Mouse (Mus musculus) liver, embryonic 12.5 days (tissue): Measurements from ENCODE around the gene Tmed8. TPM values are rescaled to one million over a fixed set of nuclear protein-coding genes. Genes with fewer than 3 reads are reported as not detected.
"Not testable (repeated sequence)": the region's sequence is repeated elsewhere in the genome, so short reads cannot be mapped to it uniquely, and the experiment has no call there.

Experiments
- ATAC-seq: fragments of 200-750 bp; cut with Nextera tagmentation; 2 replicates; pipeline ENCODE4 v1.8.0; 2017; ENCODE audit warnings: moderate number of reproducible peaks, mild to moderate bottlenecking, moderate library complexity
- H3K27ac ChIP-seq: fragments of 300-500 bp; sonication (generic); 2 replicates; pipeline ENCODE4 v1.5.1; 2016; ENCODE audit warnings: mild to moderate bottlenecking
- H3K27me3 ChIP-seq: fragments of 300-500 bp; sonication (generic); replicated peaks from 2 replicates; pipeline ENCODE4 v1.6.1; 2016; ENCODE audit warnings: mild to moderate bottlenecking, moderate library complexity
- H3K36me3 ChIP-seq: fragments of 300-500 bp; sonication (generic); 2 replicates; pipeline ENCODE4 v1.6.1; 2016; ENCODE audit warnings: mild to moderate bottlenecking, moderate library complexity
- H3K4me1 ChIP-seq: fragments of 300-500 bp; sonication (generic); 2 replicates; pipeline ENCODE4 v1.6.1; 2016
- H3K4me2 ChIP-seq: fragments of 300-500 bp; sonication (generic); 2 replicates; pipeline ENCODE4 v1.6.1; 2016; ENCODE audit warnings: mild to moderate bottlenecking, moderate library complexity
- H3K4me3 ChIP-seq: fragments of 300-500 bp; sonication (generic); 2 replicates; pipeline ENCODE4 v1.5.1; 2016; ENCODE audit warnings: mild to moderate bottlenecking, moderate library complexity
- H3K9ac ChIP-seq: fragments of 300-500 bp; sonication (generic); 2 replicates; pipeline ENCODE4 v1.6.1; 2016; ENCODE audit warnings: mild to moderate bottlenecking, moderate library complexity
- H3K9me3 ChIP-seq: fragments of 300-500 bp; sonication (generic); replicated peaks from 2 replicates; pipeline ENCODE4 v1.6.1; 2016; ENCODE audit warnings: mild to moderate bottlenecking, moderate library complexity
- WGBS: fragments of 180-500 bp; shearing (Covaris S2); methylation state at CpG from one replicate; pipeline ENCODE4 v1.1.7; 2016; ENCODE audit not compliant: insufficient replicate concordance; 5-methylcytosine and 5-hydroxymethylcytosine counted together
- polyA plus RNA-seq: library from polyadenylated mRNA; unstranded; fragments of >200 nt; fragmentation: Nextera tagmentation; extraction: Ambion mirVana; gene quantifications from 2 replicates; pipeline ENCODE4 v1.2.1, GENCODE M21; 2016

Tmed8 gene
- polyA plus RNA-seq: 1.3 and 1.4 TPM in 2 replicates

DNA sequence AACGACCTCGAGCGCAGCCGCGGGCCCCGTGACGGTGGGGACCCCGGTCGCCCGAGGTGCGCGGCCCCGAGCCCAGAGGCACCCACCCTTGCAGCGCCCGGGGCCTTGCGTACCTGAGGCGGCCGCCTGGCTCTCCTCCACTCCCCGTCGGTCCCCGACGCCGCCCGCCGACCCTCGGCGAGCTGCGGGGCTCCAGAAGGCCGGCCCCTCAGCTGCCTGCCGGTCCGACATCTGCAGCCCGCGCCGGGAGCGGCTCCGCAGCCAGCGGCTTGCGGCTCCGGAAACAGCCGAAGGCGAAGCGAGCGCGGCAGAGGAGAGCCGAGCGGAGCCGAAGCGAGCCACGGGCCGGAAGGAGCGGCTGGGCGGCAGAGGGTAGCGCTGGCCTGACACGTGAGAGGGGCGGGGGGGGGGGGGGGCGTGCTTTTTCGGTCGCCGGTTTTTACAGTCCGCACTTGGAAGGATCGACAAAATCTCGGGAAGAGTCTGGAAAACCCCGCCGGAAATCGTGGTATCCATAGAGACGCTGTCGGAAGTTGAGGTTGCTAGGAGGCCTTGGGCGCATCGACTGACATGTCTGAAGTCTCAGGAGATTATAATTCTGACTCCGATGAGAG is at the start of gene Tmed8:
TSS of gene Tmed8 (minus strand) at position 482 of the 614 bp plus-strand sequence.
- Histone ChIP-seq H3K4me3 (peak within 1 kb of the TSS; percentile 79), H3K36me3 (no peaks in the 10 kb centered on the region), H3K9me3 (no peaks in the 10 kb centered on the region), H3K4me1 (peaks cover 23% of the 10 kb centered on the region; the same call in 1 of the 2 replicates), H3K4me2 (peak within 1 kb of the TSS; percentile 98), H3K9ac (peak within 1 kb of the TSS; percentile 79), H3K27me3 (peaks cover 30% of the 10 kb centered on the region), H3K27ac (no peak within 1 kb of the TSS)
- peak; percentile 83 for ATAC-seq
- under 1% methylated on average over 61 of the region's 70 CpGs for WGBS

DNA sequence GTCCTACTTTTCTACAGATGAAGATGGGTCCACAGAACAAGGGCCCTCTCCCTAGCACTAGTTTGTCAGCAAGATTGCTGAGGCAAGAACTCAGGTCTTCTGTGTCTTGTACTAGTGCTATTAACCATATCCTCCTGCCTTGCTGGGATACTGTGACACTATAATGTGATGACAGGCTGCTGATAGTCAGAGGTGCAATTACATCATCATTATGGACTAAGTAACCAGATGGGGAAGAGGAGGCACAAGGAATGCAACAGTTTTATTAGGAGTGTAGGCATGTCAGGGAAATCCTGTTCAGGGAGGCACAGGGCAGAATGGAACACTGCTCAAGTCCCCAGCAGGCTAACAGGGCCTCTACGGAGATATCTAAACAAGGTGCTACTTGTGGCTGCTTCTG is 38.4 kb upstream of the Tmed8 start, which contains the start of gene Noxred1:
TSS of gene Noxred1 (minus strand) at position 101 of the 400 bp plus-strand sequence.
- no peak within 1 kb of the TSS for H3K9ac ChIP-seq
- 92% methylated on average over 1 of the region's 1 CpGs for WGBS
- H3K27ac ChIP-seq: no peak within 1 kb of the TSS
- no peak within 1 kb of the TSS for H3K4me2 ChIP-seq
- H3K4me1 ChIP-seq: no peaks in the 10 kb centered on the region
- no peaks in the 10 kb centered on the region for H3K9me3 ChIP-seq
- H3K27me3 ChIP-seq: no peaks in the 10 kb centered on the region
- no peak for ATAC-seq
- H3K4me3 ChIP-seq: no peak within 1 kb of the TSS
- H3K36me3 ChIP-seq: peaks cover 48% of the 10 kb centered on the region

DNA sequence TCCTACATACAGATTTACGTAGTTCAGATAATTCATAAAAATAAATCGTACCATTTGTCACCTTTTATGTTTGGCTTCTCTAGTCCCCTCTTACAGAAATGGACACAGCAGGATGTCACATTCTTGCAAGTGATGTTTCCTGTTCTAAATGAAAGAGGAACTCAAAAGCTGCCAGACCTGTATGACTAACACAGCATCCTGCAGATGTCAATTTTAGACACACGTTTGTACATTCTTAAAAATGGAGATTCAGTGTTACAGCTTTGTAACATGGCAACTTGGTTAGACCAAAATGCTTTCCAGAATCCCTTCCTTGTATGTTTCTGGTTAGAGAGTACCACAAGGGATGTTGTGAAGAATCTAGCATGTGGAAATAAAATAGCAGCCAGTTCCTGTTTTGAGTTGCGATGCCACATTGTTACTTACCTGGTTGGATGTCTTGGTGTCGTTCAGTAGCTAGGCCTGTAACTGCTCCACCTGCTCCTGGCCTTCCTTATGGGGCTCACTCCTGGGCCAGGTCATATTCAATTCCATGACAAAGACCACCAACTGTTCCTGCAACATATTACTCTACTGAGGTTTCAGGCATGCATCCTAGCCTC is 36.7 kb upstream of the Tmed8 start:
- no peak overlapping the region for H3K4me3 ChIP-seq
- H3K36me3 ChIP-seq: peaks cover 37% of the 10 kb centered on the region
- no peaks in the 10 kb centered on the region for H3K27me3 ChIP-seq
- H3K4me1 ChIP-seq: no peaks in the 10 kb centered on the region
- H3K9ac ChIP-seq: no peak overlapping the region
- no peak overlapping the region for H3K27ac ChIP-seq
- H3K9me3 ChIP-seq: no peaks in the 10 kb centered on the region
- ATAC-seq: no peak
- WGBS: 56% methylated on average over 5 of the region's 5 CpGs
- no peak overlapping the region for H3K4me2 ChIP-seq

DNA sequence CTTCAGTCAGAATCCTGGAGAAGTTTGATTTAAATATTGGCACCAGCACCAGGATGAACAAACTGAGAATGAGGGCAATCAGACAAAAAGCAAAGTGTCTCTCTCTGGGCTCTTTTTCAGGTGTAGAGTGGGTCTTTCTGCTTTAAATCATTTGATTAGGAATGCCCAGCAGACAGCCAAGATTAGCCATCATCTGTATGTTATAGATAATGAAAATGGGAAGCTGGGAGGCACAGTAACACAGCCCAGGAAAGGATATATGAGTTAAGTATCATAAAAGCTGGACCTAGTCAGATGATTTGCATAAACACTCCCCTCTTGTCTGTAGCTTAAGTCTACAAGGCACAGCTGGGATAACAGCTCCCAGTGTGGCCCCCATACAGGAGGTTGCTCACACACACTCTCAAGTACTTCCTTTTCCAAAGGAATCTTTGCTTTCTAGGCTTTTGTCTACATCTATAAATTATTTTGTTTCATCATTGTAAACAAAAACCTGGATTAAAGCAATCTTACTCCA is 30.2 kb upstream of the Tmed8 start:
- peaks cover 20% of the 10 kb centered on the region for H3K4me1 ChIP-seq
- ATAC-seq: no peak
- no peaks in the 10 kb centered on the region for H3K36me3 ChIP-seq
- H3K9ac ChIP-seq: no peak overlapping the region
- H3K9me3 ChIP-seq: no peaks in the 10 kb centered on the region
- no peaks in the 10 kb centered on the region for H3K27me3 ChIP-seq
- H3K27ac ChIP-seq: no peak overlapping the region
- H3K4me2 ChIP-seq: no peak overlapping the region
- no peak overlapping the region for H3K4me3 ChIP-seq

DNA sequence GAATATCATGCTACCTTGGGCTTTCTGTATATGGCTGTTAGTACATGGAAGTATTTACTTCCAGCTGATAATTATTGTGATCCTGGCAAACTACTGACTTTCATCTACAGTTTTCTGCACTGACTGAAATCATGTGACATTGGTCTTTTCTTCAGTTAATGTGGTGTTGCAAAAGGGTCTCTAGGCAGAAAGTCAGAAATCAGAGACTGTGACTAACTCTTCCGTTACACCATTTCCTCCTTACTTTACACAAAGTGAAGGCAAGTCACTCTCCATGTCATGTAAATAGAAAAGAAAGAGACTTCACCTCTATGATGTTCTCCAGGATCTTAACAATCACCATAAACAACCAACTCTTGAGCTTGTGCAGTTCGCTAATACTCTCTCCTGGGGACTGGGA is 29.4 kb upstream of the Tmed8 start:
- H3K27ac ChIP-seq: no peak overlapping the region
- H3K9ac ChIP-seq: no peak overlapping the region
- H3K9me3 ChIP-seq: no peaks in the 10 kb centered on the region
- H3K36me3 ChIP-seq: no peaks in the 10 kb centered on the region
- 77% methylated on average over 2 of the region's 2 CpGs for WGBS
- no peak overlapping the region for H3K4me2 ChIP-seq
- ATAC-seq: no peak
- no peak overlapping the region for H3K4me3 ChIP-seq
- no peaks in the 10 kb centered on the region for H3K27me3 ChIP-seq
- peaks cover 27% of the 10 kb centered on the region for H3K4me1 ChIP-seq

DNA sequence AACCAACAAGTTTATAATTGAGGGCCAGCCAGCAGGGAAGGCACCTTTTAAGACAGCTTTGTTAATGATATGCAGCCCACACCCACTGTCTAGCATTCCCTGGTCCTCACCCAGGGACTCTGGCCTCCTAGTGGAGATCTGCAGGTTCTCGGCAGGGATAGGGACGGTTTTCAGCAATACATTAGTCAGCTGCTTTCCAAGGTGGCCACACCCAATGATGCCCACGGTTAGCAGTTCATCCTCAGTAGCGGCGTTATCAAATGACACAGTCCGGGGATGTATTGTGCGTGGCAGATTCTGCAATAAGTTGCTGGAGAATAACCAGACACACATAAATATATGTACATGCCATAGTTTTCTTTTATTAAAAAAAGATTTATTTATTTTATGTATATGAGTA is 26.5 kb upstream of the Tmed8 start:
- Histone ChIP-seq H3K4me3 (no peak overlapping the region), H3K9me3 (no peaks in the 10 kb centered on the region), H3K27me3 (no peaks in the 10 kb centered on the region), H3K4me2 (no peak overlapping the region), H3K36me3 (no peaks in the 10 kb centered on the region), H3K27ac (no peak overlapping the region), H3K4me1 (peaks cover 32% of the 10 kb centered on the region), H3K9ac (no peak overlapping the region)
- peak; percentile 54; the same call in 1 of the 2 replicates for ATAC-seq
- 45% methylated on average over 7 of the region's 7 CpGs for WGBS

DNA sequence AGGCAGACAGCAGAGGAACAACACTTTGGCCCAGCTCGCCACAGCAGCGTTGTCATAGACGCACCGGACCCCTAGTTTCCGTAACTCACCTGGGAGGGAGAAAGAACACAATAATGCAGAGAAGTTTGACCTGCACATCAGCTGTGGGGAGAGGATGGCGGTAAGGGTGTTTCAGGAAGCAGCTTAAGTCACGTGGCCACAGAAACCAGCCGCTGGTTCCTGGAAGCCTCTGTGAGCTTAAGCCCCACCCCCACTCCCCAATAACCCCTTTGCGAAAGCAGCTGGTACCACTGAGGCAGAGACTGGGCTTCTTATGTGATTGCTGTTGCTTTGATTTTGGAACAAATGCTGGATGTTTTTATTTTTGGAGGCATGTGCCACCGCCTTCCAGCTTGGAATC is 24.7 kb upstream of the Tmed8 start:
- H3K9me3 ChIP-seq: no peaks in the 10 kb centered on the region
- H3K9ac ChIP-seq: no peak overlapping the region
- 35% methylated on average over 10 of the region's 10 CpGs for WGBS
- peak; percentile 68; the same call in 1 of the 2 replicates for ATAC-seq
- H3K4me1 ChIP-seq: peaks cover 15% of the 10 kb centered on the region
- H3K27ac ChIP-seq: no peak overlapping the region
- no peaks in the 10 kb centered on the region for H3K36me3 ChIP-seq
- H3K4me3 ChIP-seq: peak overlapping the region; percentile 9; the same call in 1 of the 2 replicates
- no peaks in the 10 kb centered on the region for H3K27me3 ChIP-seq
- peak overlapping the region; percentile 49 for H3K4me2 ChIP-seq

DNA sequence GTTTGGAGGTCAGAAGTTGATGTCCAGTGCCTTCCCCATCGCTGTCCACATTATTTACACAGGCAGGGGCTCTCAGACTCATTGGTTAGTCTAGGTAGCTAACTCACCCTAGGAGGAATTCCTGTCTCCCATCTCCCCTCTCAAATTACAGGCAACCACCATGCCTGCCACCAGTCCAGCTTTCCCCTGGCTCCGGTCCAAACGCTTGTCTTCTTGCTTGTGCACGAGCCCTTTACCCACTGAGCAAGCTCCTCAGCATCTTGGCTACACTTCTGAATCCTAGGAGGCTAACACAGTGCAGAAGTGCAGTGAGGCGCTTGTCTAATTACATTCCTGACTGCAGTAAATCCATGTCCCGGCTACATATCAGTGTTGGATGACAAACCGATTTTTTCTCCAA is 19.1 kb upstream of the Tmed8 start:
- no peaks in the 10 kb centered on the region for H3K27me3 ChIP-seq
- no peak overlapping the region for H3K9ac ChIP-seq
- H3K4me1 ChIP-seq: 0 out of 2 replicates have a peak, but pooled peaks cover 4% of the 10 kb centered on the region
- no peak overlapping the region for H3K27ac ChIP-seq
- no peak overlapping the region for H3K4me2 ChIP-seq
- WGBS: 70% methylated on average over 7 of the region's 7 CpGs
- H3K9me3 ChIP-seq: no peaks in the 10 kb centered on the region
- no peak for ATAC-seq
- no peaks in the 10 kb centered on the region for H3K36me3 ChIP-seq
- no peak overlapping the region for H3K4me3 ChIP-seq

DNA sequence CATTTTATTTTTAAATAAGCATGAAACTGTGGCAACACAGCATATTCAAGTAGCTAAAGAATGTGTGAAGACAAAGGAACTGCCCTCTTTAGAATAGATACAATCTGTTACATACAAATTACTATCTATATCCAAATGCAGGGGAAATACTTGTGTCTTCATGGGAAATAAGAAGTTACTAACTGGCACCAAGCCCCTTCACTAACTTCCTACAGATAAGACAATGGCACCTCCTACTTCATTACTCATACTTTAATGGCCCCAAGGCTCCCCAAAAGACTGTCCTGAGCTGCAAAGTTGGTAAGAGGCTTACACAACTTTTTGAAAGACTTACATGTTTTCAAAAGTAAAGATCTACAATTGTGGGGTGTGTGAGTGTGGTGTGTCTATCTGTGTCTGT is 17.3 kb upstream of the Tmed8 start:
- no peak overlapping the region for H3K27ac ChIP-seq
- H3K9me3 ChIP-seq: no peaks in the 10 kb centered on the region
- H3K4me3 ChIP-seq: no peak overlapping the region
- ATAC-seq: no peak
- no peaks in the 10 kb centered on the region for H3K4me1 ChIP-seq
- H3K9ac ChIP-seq: no peak overlapping the region
- H3K4me2 ChIP-seq: no peak overlapping the region
- no peaks in the 10 kb centered on the region for H3K27me3 ChIP-seq
- no peaks in the 10 kb centered on the region for H3K36me3 ChIP-seq

DNA sequence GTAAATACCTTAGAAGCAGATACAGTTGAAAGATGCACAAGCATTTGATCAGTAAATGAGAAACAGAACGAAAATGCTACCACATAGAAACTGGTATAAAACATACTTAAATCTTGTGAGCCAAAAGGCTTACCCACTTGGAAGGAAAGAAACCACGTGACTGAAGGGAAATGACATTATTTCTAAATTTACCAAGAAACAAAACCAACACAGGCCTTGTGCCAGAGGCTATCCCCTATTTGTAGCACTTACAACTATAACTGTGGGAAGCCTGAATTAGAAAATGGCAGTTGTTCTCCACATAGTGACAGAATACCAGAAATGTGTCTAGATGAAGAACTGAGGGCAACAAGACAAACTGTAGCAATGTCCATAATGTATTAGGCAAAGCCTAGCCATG is 15.8 kb upstream of the Tmed8 start:
- Histone ChIP-seq H3K27me3 (no peaks in the 10 kb centered on the region), H3K36me3 (no peaks in the 10 kb centered on the region), H3K4me1 (no peaks in the 10 kb centered on the region), H3K4me2 (no peak overlapping the region), H3K9ac (no peak overlapping the region), H3K27ac (no peak overlapping the region), H3K9me3 (no peaks in the 10 kb centered on the region), H3K4me3 (no peak overlapping the region)
- WGBS: 46% methylated on average over 2 of the region's 2 CpGs
- ATAC-seq: no peak

DNA sequence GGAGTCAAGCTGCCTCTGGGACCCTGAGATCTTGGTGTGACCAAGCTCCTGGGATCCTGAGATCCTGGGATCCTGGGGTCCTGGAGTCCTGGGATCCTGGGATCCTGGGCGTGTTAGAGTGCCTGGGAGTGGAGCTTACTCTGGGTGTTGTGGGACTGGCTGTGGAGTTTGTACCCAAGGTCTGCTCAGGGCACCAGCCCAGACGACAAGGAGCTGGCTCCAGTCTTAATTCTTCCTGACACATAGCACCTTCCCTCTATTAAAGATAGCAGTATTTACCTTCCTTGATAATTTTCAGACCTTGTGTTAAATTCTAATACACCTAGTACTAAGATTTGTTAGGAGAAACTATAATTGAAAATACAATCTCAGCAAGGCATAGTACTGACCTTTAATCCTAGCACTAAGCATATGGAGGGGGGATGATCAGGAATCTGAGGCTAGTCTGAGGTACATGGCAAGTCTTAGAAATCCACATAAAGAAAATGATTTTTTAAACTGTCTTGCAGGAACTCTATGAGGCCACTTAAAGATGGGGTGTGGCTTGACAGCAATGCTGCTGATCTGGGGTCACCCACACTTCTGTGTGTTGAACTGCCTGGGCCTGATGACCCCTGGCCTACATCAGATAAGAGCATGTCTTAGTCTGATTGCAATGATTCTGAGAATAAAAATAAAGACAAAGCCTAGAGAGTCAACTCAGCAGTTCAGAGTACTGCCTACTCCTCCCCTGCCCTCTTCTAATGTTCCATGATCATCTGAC is 12.8 kb upstream of the Tmed8 start:
- no peak for ATAC-seq
- Histone ChIP-seq H3K27me3 (no peaks in the 10 kb centered on the region), H3K4me3 (no peak overlapping the region), H3K36me3 (no peaks in the 10 kb centered on the region), H3K27ac (no peak overlapping the region), H3K9me3 (no peaks in the 10 kb centered on the region), H3K9ac (no peak overlapping the region), H3K4me2 (no peak overlapping the region), H3K4me1 (no peaks in the 10 kb centered on the region)
- 39% methylated on average over 2 of the region's 2 CpGs for WGBS

DNA sequence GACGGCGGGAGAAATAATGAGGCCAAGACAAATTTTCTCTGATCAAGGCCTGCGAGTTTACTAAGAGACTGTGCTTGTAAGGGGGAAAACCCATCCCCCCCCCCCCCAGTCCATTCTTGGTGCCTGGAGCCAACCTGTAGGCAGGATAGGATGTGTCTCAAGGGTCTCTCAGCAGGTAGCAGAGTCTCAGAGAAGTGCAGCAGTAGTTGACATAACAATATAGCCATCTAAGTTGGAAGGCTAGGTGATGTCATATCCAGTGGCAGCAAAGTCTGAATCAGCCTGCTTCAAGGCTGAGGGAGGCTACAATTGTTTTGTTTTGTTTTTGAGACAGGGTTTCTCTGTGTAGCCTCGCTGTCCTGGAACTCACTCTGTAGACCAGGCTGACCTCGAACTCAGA is 5.5 kb upstream of the Tmed8 start:
- H3K27ac ChIP-seq, H3K4me2 ChIP-seq, H3K4me1 ChIP-seq, ATAC-seq, H3K36me3 ChIP-seq, H3K9ac ChIP-seq, H3K4me3 ChIP-seq, H3K9me3 ChIP-seq: not testable (repeated sequence)
- 75% methylated on average over 5 of the region's 5 CpGs for whole genome bisulfite sequencing
- peaks cover 10% of the 10 kb centered on the region for H3K27me3 ChIP-seq
